In genomic region chr7:101970429-101970775, GRCm38 (mm10) we compare ENCODE assay signal across 8 mouse cellular contexts. TPM values are rescaled to one million over a fixed set of nuclear protein-coding genes. Genes with fewer than 3 reads are reported as not detected.
DNase-seq lines count a peak whose midpoint lies in the region; ATAC-seq and TF ChIP-seq lines count a peak whose summit lies in the region.

No protein-coding gene starts in this region.

- H3K27ac ChIP-seq in hindbrain, embryonic 12.5 days, result peak overlapping the region; percentile 100
- peak overlapping the region; percentile 99 for H3K27ac ChIP-seq in lung, postnatal 0 days (ENCODE audit: low read length)

- ATAC-seq in hindbrain, embryonic 12.5 days (ENCODE audit: low FRiP score), result peak; percentile 76
- ATAC-seq in lung, postnatal 0 days, result peak; percentile 77

- peak overlapping the region; percentile 74 for H3K4me3 ChIP-seq in hindbrain, embryonic 12.5 days
- peak overlapping the region; percentile 80 for H3K4me3 ChIP-seq in lung, postnatal 0 days (ENCODE audit: low read depth, low read length)

- H3K4me1 ChIP-seq in hindbrain, embryonic 12.5 days, result peaks cover 33% of the 10 kb centered on the region
- peaks cover 22% of the 10 kb centered on the region for H3K4me1 ChIP-seq in lung, postnatal 0 days (ENCODE audit: insufficient read depth, low read depth, low read length)

- TF ChIP-seq CTCF in lung, postnatal 0 days (IDR thresholded peaks at IDR 0.05), result no peak

- no peaks in the 10 kb centered on the region for H3K27me3 ChIP-seq in hindbrain, embryonic 12.5 days
- no peaks in the 10 kb centered on the region for H3K27me3 ChIP-seq in lung, postnatal 0 days (replicated peaks; ENCODE audit: insufficient read depth, low read length)

- TF ChIP-seq EP300 in lung, postnatal 0 days (IDR thresholded peaks at IDR 0.05), result no peak

- under 1% methylated on average over 15 of the region's 17 CpGs for WGBS in hindbrain, embryonic 12.5 days
- under 1% methylated on average over 16 of the region's 17 CpGs for WGBS in lung, postnatal 0 days

- H3K9me3 ChIP-seq in hindbrain, embryonic 12.5 days (replicated peaks), result no peaks in the 10 kb centered on the region
- H3K9me3 ChIP-seq in lung, postnatal 0 days (ENCODE audit: low read length), result no peaks in the 10 kb centered on the region

- no peaks in the 10 kb centered on the region for H3K36me3 ChIP-seq in hindbrain, embryonic 12.5 days
- H3K36me3 ChIP-seq in lung, postnatal 0 days (ENCODE audit: insufficient read depth, low read length), result no peaks in the 10 kb centered on the region

- DNase-seq in MN1 (ENCODE audit: low spot score), result peak; percentile 92
- DNase-seq in c-Kit-positive CD71-positive TER-119-negative erythroid progenitor cells, embryonic 14.5 days (ENCODE audit: low read depth), result peak; percentile 81
- DNase-seq in frontal cortex, postnatal 25 days (ENCODE audit: low spot score in 2 of 2), result peak; percentile 65 to 76
- peak; percentile 88 for DNase-seq in layer of hippocampus, postnatal 10 days (ENCODE audit: low spot score in 2 of 2)
- peak; percentile 95 for DNase-seq in lung, postnatal 0 days (ENCODE audit: low spot score)
- peak; percentile 87 for DNase-seq in ovary, postnatal 36 days (ENCODE audit: low spot score)
- peak; percentile 67 to 80 for DNase-seq in thymus, postnatal 36 days

- H3K4me2 ChIP-seq in hindbrain, embryonic 12.5 days (replicated peaks), result peak overlapping the region; percentile 66
- peak overlapping the region; percentile 77 for H3K4me2 ChIP-seq in lung, postnatal 0 days (replicated peaks; ENCODE audit: low read depth, low read length)

- peak overlapping the region; percentile 93 for H3K9ac ChIP-seq in hindbrain, embryonic 12.5 days
- H3K9ac ChIP-seq in lung, postnatal 0 days (replicated peaks; ENCODE audit: low read depth), result peak overlapping the region; percentile 83

RNA-seq across cellular contexts. Expression of gene Numa1, which starts 36.5 kb away (rescaled TPM):
- polyA plus RNA-seq in hindbrain, embryonic 12.5 days (2016; fragmentation: Nextera tagmentation; extraction: Ambion mirVana), result 99.2 and 100 TPM in 2 replicates
- total RNA-seq in layer of hippocampus, postnatal 10 days (2021), result 10 to 100 TPM; 64.7 to 71.6 TPM
- polyA plus RNA-seq in lung, postnatal 0 days (2015; fragmentation: Nextera tagmentation; extraction: Ambion mirVana), result 31.6 and 38.0 TPM in 2 replicates

RNA-seq across cellular contexts. Expression of gene Lrrc51, which starts 36.7 kb away (rescaled TPM):
- 9.4 and 10.1 TPM in 2 replicates for polyA plus RNA-seq in hindbrain, embryonic 12.5 days (2016; fragmentation: Nextera tagmentation; extraction: Ambion mirVana)
- total RNA-seq in layer of hippocampus, postnatal 10 days (2021), result 1 to 10 TPM; 5.2 to 6.5 TPM
- polyA plus RNA-seq in lung, postnatal 0 days (2015; fragmentation: Nextera tagmentation; extraction: Ambion mirVana), result 41.5 and 46.1 TPM in 2 replicates

RNA-seq across cellular contexts. Expression of gene Il18bp, which starts 48.1 kb away (rescaled TPM):
- 3.9 and 5.4 TPM in 2 replicates for polyA plus RNA-seq in hindbrain, embryonic 12.5 days (2016; fragmentation: Nextera tagmentation; extraction: Ambion mirVana)
- 10 to 100 TPM; 11.1 to 11.9 TPM for total RNA-seq in layer of hippocampus, postnatal 10 days (2021)
- polyA plus RNA-seq in lung, postnatal 0 days (2015; fragmentation: Nextera tagmentation; extraction: Ambion mirVana), result 2.2 and 2.5 TPM in 2 replicates

Comparison
In these comparisons a context has a peak if more than half of its experiments do, and no peak if none do; other contexts are left out.
1. Peak in every context shown above with its lines: DNase-seq, ATAC-seq, H3K4me3 ChIP-seq and H3K27ac ChIP-seq.